Mouse (Mus musculus): ENCODE data around the gene H2afy2.

The H2afy2 gene

GRCm38 (mm10) chr10:61783621-61784251, at the start of gene H2afy2:
TSS of gene H2afy2 (minus strand) at chr10:61784147.
- DNase-seq (ENCODE audit: extremely low spot score) = peak; percentile 93

DNA sequence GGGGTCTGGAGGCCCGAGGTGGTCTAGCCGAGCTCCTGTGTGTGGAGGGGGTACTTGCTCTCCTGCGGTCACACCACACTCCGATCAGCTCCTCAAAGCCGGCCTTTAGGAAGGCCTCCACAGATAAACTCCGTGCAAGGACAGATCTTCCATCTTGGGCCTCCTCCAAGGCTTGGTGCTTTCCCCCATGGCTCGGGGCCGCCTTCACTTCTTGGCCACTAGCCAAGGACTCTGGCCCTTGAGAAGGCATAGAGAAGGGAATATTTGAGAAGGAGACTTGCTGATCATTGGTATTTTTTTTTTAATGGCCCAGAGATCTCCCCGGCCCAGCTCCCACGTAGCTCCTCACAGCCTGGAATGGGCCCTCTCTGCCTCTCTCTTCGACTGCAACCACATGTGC, 48.8 kb upstream of the H2afy2 start:
- DNase-seq (ENCODE audit: extremely low spot score) = no peak

GRCm38 (mm10) chr10:61831741-61832140, 47.8 kb upstream of the H2afy2 start:
- DNase-seq (ENCODE audit: extremely low spot score) = no peak

- DNase-seq (ENCODE audit: extremely low spot score) = no peak
Measured at GRCm38 (mm10) chr10:61831251-61831650, 47.3 kb upstream of the H2afy2 start.

GRCm38 (mm10) chr10:61830817-61831216, 46.9 kb upstream of the H2afy2 start:
- peak; percentile 19 for DNase-seq (ENCODE audit: extremely low spot score)

- no peak for DNase-seq (ENCODE audit: extremely low spot score)
Measured at GRCm38 (mm10) chr10:61829046-61829445, 45.1 kb upstream of the H2afy2 start.

DNA sequence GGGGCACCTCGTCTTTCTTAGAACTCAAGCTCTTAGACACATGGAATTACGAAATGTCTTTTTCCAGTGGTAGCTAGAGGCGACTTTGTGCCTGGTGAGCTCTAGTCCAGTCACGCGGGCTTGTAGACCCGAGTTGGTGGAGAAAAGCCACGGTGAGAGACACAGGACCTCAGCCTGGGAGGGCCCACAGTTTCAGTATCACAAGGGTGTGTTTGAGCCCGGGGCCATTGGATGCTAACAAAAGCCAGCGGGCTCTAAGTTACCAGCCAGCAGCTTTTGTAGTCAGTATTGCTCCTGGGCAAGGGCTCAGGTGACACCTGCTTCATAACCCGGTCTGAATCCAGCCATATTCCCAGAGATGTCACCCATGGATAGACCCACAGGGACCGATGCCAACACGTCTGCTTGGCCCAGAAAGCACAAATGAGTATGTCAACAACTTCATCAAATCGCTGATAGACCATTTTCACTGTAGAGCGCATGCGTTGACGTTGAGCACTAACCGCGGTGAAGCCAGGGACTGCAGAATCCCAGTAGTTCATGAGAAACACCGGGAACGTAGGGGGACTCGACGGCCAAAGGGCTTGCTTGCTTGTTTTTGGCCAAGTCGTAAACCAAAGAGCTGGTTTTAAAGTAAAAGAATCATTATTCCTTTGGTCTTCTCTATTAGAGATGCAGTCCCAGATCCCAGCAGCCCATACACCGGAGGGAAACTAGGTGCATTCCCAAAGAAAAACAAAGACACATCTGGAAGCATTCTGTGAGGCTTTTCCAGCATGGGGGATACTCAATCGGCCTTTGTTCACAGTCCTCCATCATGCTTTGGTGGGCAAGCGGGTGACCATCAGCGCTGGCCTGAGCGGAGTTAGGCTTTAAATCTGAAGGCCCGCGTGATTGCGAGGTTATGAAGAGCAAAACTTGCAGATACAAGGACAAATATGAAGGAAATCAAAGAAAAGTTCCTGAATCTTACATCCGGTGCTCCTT, 44.3 kb upstream of the H2afy2 start:
- DNase-seq (ENCODE audit: extremely low spot score) = peak; percentile 33

DNA sequence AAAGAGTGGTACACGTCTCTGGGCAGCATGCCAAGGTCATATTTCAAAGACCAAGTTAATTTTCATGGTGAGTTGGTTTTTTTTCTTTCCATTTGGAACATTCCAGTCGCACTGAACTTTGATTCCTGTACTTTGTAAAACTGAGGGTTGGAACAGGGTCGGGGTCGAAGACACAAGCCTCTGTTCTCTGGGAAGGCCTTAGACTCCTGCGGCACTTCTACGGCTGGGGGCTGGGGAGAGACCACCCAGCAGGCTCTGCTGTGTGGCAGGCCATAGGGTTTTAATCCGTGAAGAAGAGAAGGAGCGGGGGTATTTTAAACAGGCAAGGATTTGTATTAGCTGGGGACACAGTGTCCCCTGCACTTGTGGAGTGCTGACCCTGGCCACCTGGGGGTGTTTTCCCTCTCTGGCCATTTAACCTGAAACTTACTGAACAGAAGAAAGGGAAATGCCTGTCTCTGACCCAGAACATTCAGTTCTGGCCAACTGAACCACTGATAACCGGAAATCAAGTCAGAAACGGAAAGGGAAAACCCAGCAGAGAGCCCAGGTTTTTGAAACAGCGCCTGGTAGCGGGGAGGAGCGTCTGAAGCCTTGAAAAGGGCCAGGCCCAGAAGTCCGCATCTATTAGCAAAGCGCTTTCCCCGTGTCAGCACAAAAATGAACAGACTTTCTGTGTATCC, 42.9 kb upstream of the H2afy2 start:
- DNase-seq (ENCODE audit: extremely low spot score) = peak; percentile 48

DNA sequence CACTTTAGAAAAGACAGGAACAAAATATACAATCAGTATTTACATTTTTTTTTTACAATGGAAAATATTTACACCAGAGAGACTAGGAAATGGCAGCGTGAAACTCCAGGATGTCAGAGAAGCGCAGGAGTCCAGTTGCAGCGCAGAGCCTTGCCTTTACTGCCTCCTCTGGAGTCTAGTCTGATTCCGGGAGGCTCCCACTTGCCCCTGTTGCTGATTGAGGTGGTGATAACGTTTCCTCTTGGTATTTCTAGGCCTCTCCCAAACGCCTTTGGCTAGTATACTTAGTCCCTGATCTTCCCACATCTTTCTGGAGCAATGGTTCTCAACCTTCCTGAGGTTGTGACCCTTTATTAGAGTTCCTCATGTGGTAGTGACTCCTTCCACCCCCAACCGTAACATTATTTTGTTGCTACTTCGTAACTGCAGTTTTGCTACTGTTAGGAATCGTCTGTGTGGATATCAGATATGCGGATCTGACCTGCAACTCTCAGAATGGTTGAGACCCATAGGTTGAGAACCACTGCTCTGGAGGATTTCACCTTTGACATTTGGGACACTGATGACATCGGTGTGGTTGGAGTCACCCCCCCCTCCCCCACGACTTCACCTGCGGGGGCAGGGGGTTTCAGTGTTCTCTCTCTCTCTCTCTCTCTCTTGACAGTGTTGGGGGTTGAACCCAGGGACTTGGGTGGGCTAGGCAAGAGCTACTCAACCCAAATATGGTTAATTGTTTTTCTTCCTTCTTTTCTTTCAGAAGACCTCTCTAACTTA, 42.2 kb upstream of the H2afy2 start:
- DNase-seq (ENCODE audit: extremely low spot score) = peak; percentile 14

DNA sequence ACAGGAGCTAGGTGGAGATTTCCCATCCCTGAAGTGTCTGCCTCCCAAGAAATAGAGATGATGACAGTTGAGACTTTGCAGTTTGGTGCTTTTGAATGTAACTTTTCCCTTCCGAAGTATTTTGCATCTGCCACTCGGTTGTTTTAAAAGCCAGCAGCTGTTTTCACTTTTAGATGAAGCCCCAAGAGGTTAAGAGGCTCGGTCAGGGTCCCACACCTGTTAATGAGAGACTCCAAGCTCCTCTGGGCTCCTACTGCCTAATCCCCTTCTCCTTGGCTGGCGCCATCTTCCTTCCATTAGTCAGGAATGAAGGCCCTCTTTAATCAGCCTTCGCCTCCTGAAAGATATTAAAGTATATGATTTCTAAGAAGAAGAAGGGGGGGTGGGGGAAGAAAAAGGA, 41.6 kb upstream of the H2afy2 start:
- no peak for DNase-seq (ENCODE audit: extremely low spot score)

DNA sequence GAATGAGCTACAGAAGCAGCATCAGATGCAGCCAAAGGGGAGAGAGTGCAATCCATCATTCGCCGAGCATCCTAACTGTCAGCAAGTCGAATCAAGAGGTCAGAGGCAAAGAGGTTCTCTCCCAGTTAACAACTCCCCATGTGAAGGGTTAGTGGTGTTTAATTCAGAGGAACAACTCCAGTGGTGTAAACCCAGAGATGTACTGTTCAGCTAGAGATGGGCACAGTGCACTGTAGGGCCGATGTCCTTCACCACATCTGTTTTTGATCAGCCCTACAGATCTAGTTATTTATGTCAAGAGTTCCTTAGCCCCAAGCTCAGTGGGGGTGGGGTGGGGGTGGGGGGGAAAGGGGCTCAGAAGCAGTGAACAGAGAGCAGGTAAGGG, 39.8 kb upstream of the H2afy2 start:
- DNase-seq (ENCODE audit: extremely low spot score) = peak; percentile 59

DNA sequence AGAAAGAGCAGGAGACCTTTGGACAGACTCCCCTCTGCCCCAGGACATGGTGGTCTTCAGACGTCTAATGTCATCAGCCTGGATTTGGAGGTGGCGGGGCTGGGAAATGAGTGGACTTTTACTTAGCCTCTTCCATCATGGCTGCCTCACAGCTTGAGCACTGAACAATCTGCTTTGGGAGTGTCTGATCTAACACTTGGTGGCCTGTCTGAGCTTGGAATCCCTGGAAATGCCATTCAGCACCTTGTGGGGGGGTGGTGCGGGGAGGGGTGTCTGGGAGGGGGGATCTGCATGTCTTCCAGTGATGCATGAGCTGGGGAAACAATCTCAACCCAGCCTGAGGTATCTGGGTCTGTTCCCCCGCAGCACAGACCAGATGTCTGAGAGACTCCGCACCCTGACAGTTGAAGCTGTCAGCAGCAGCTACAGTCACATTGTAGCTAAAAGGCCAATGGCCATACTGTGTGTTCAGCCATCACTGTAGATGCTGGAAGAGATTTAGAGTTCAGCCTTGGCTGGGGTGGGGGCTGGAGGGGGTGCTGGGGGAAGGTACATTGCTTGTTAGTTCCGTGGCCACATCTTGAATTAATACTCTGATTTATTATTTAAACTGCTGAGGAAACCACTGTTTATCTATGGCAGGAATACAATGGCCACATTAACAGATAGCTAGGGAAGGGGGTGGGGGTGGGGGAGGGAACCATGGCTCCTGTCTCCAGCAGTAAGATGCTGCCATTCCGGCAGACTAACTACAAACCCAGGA, 39.2 kb upstream of the H2afy2 start:
- peak; percentile 44 for DNase-seq (ENCODE audit: extremely low spot score)

DNA sequence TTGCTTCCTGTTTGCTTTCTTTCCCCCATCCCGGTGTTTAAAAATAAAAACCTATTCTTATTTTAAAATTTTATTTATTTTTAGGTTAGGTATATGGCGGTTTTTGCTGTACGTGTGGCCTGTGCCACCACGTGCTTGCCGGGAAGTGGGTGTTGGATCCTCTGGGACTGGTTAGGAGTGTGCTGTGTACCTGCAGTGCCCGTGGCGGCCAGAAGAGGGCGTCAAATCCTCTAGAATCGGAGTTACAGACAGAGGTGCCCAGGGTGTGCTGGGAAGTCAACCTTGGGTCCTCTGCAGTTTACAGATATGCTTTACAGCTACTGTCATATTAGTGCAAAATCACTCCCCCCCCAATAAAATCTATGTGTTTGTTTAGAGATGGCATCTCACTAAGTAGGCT, 36.1 kb upstream of the H2afy2 start:
- no peak for DNase-seq (ENCODE audit: extremely low spot score)

- DNase-seq (ENCODE audit: extremely low spot score) = no peak
Measured at GRCm38 (mm10) chr10:61811987-61812386, 28.0 kb upstream of the H2afy2 start.

GRCm38 (mm10) chr10:61798133-61798576, 14.2 kb upstream of the H2afy2 start:
- DNase-seq (ENCODE audit: extremely low spot score) = no peak

DNA sequence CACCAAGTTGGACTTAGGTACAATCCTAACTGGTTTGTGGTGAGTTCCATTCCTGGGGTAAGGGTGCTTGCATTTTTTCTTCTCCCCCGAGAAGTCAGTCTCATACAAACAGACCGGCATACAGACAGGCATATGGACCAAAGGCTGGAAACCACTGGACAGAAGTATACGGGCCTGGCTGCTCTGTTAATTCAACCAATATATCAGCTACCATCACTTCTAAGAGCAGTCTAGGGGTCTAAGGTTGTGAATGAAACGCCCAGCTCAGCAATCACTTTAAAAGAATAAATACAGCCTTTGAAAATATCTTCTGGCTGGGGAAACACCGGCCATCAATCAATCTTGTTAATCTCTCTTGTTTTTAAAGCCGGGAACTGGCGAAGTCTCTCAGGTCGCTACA, 11.5 kb upstream of the H2afy2 start:
- no peak for DNase-seq (ENCODE audit: extremely low spot score)

DNA sequence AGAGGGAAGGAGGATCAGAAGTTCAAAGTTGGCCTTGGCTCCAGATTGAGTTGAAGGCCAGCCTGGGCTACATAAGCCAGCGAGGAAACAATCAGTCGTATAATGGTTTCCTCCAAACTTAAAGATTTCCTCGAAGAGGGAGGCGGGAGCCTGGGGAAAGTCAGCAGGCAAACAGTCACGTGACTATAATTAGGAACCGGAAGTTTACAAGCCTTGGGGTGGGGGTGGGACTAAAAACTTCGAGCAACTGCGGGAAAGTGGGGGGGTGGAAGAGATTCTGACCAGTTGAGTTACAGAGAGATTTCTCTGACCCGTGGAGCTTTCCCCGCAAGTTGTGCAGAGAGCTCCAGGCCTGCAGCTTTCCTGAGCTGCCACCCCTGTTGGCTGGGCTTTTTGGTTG, 11.0 kb upstream of the H2afy2 start:
- DNase-seq (ENCODE audit: extremely low spot score) = no peak

GRCm38 (mm10) chr10:61793015-61793414, 9.1 kb upstream of the H2afy2 start:
- DNase-seq (ENCODE audit: extremely low spot score) = no peak

DNA sequence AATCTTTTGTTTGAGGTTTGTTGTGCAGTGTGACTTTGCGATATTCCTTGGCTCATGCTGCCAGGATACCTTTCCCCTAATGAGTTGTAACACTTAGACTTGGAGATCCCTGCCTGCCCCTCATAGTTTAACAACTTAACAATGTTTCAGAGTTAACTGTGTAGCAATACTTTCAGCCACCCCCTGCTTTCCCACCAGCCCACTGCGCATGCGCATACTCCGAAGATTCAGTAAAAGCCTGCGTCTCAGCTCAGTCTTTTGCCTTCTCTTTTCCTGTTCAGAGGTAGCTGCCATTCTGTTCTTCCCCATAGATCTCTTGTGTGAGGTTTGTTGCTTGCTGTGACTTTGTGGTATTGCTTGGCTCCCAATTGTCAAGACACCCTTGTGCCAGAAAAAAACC, 4.6 kb upstream of the H2afy2 start:
- DNase-seq (ENCODE audit: extremely low spot score) = no peak

GRCm38 (mm10) chr10:61787541-61788313, 3.8 kb upstream of the H2afy2 start:
- DNase-seq (ENCODE audit: extremely low spot score) = no peak

Data from embryo, embryonic 9.5 days (tissue).